Mouse (Mus musculus) 416B (cell line): ENCODE results near the gene Phf1.
A peak's percentile ranks its signal among the peaks of the same experiment; 100 is the strongest.

Source experiments
- DNase-seq: peaks from one replicate; pipeline ENCODE4 v3.0.0; 2011; ENCODE audit warnings: low read depth

The Phf1 gene

DNA sequence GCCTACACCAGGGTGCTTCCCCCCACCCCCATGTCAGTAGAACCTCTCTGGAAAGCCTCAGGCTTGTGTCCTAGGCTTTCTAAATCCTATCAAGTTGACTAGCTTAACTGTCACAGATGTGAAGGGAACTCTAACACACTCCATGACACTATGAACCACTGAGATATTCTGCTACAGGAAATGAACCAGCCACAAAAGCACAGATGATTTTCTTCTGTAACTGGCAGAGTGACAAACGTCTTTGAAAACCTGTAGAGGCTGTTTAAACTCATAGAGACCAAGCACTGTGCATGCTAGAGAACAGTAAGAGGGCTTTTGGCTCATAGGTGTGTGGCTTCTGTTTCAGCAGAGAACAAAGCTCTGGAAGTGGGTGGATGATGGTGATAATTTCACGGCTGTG lies 48.2 kb downstream of the Phf1 start:
- peak; percentile 70 for DNase-seq

GRCm38 (mm10) chr17:26983382-26983781 lies 50.5 kb downstream of the Phf1 start:
- no peak for DNase-seq

- no peak for DNase-seq
Measured at GRCm38 (mm10) chr17:26985503-26986179, 52.8 kb downstream of the Phf1 start.
